Mouse (Mus musculus) erythroblast, embryonic 14.5 days (primary cell): ENCODE measurements around the gene Glrb.

ENCODE experiments used
- GATA1 ChIP-seq: IDR thresholded peaks from 2 replicates; pipeline ENCODE4 v1.6.1; 2012; ENCODE audit warnings: low read length, inconsistent platforms, mixed read lengths
- TAL1 ChIP-seq: IDR thresholded peaks from 3 replicates; pipeline ENCODE4 v1.6.1; 2012; ENCODE audit warnings: low read length, inconsistent platforms, mixed read lengths

- no peak for TF ChIP-seq TAL1
- TF ChIP-seq GATA1: no peak
Measured at GRCm38 (mm10) chr3:80874690-80875353, 38.6 kb downstream of the Glrb start.
